Mouse (Mus musculus) c-Kit-negative CD71-positive TER-119-positive erythroid progenitor cells, embryonic 14.5 days (primary cell): ENCODE data around the gene Ak1.
A peak's percentile ranks its signal among the peaks of the same experiment; 100 is the strongest.

Source experiments
- DNase-seq: peaks from one replicate; pipeline ENCODE4 v3.0.0-alpha.2; 2013; ENCODE audit warnings: low read depth, low spot score

The Ak1 gene

DNA sequence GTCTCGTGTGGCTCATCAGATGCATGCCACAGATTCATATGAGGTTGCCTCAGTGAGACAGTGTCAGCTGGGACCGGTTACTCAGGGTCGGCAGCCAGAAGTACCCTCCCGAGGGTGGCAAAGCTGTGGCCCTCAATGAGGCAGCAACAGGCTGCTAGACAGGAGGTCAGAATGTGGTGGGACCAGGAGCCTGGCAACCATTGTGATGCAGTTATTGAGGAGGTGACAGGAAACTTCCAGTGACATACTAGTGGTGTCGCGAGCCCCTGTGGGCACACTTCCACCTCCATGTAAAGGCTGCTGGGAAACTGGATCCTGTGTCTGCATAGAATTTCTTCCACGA, at the start of gene Ak1:
Ak1 (plus strand) TSS at position 242 of the 343 bp plus-strand sequence.
- DNase-seq: no peak

- DNase-seq: no peak
Observed at GRCm38 (mm10) chr2:32572196-32572595, 49.4 kb upstream of the Ak1 start.

DNA sequence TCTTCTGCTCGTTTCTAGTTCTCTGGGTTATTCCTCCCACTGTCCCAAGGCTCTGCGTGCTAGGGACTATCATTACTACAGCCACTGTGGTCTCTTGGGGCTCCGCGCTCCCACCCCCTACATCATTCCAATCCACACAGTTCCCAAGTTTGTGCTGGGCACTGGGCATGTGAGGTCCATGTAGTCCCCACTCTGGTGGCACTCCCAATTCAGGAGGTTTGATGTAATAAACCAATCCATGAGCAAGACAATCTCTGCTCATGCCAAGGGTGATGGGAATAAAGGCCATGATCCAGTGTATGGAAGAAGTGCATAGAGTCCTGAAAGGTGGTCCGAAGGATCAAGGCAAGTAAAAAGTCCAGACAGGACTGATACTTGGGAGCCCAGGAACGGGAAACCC, 47.1 kb upstream of the Ak1 start, which contains the start of gene Pip5kl1:
Pip5kl1 (plus strand) TSS at position 301 of the 400 bp plus-strand sequence.
- DNase-seq: no peak

GRCm38 (mm10) chr2:32574901-32575585, 46.5 kb upstream of the Ak1 start:
- DNase-seq: no peak

- no peak for DNase-seq
Observed at GRCm38 (mm10) chr2:32575586-32576160, 45.9 kb upstream of the Ak1 start, which contains the start of gene 9430097D07Rik. Gene 9430097D07Rik, minus strand, starts transcription at chr2:32575684.

- no peak for DNase-seq
Observed at GRCm38 (mm10) chr2:32576532-32576931, 45.0 kb upstream of the Ak1 start.

GRCm38 (mm10) chr2:32578146-32579046, 43.2 kb upstream of the Ak1 start:
- DNase-seq: no peak

GRCm38 (mm10) chr2:32581450-32582095, 40.0 kb upstream of the Ak1 start:
- no peak for DNase-seq

DNA sequence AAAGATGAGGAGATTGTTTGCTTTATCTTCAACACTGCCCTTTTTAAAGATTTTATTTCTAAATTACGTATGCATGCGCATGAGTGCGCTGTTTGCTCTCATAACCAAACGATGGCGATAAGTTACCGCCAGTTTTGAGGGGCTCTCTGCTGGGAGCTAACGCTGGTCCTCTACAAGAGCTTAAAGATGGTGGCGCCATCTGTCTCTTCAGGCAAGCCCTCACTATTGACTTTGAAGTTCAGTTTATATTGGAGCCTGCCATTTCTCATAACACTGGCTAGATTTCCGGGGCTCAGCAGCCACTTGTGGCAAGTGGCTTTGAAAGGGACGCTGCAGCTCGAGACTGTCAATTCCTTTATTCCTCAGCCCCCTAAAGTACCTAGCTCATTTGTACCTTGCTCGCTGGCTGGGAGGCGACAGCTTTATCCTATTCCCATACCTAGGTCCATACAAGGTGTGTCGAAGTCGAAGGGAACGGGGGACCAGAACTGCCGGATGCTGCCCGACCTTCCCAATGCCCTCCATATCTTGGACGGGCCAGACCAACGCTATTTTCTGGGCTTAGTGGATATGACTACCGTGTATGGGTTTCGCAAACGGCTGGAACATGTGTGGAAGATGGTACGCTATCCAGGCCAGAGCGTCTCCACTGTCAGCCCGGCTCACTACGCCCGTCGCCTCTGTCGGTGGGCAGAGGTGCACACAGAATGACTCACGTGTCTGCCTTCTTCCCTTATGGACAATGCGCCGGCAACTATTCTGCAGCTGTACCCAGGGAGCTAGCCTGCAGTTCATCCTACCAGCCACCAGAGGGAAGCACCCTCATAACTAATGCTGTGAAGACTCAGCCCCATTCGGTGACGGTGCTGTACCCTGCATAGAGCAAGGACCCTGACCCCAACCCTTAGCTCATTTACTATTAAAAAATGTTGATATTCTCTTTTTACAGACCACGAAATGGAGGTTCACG, 38.4 kb upstream of the Ak1 start:
- no peak for DNase-seq

- DNase-seq: no peak
Observed at GRCm38 (mm10) chr2:32585149-32585714, 36.3 kb upstream of the Ak1 start.

- DNase-seq: peak; percentile 52
Observed at GRCm38 (mm10) chr2:32586871-32587351, 34.6 kb upstream of the Ak1 start, which contains the start of gene St6galnac4. Gene St6galnac4, plus strand, starts transcription at chr2:32587095.

DNA sequence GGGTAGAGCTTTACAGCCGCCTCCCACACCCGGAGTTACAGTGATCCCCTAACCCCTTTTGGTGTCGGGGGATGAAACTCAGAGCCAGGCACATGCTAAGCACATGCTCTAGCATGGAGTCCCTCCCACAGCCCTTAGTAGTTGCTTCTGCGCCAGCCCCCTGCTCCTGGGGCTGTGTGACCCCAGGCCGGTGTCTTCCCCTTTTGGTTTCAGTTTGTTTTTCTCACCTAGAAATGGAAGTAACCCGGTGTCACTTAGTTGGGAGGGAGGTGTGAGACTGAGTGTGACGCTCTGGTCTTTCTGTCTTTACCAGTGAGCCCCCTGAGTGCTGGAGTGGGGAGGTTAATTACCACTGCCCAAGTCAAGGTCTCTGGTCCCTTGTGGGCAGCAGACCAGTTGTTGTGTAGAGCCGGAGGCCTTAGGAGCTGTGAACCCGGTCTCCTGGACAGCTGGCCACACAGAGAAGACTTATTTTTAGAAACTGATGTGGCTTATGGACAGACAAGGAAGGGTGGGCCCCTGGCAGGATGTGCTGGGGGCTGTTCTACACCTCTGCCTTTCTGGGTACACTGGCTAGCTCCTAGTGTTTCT, 33.7 kb upstream of the Ak1 start:
- no peak for DNase-seq

DNA sequence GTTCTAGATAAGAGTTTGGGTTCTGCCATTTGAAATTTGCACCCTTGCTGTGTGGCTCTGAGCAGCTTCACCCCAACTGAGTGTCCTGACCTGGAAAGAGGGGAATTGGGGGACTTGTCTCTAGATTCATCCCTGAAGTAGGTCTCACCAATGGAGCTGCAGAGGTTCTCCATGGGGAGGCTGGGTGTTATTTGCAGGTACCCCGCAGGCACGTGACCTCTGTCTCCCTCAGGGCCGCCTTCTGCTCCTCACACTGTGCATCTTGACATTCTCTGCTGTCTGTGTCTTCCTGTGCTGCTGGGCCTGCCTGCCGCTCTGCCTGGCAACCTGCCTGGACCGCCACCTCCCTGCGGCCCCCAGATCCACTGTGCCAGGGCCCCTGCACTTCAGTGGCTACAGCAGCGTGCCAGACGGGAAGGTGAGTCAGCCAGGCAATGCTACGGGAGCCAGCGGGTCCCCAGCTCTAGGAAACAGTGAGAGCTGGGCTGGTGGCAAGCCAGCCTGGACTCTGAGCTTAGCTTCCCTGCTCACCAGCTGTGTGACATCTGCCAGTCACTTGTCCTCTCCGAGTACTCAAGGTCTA, 32.3 kb upstream of the Ak1 start:
- no peak for DNase-seq

GRCm38 (mm10) chr2:32590224-32590623, 31.3 kb upstream of the Ak1 start:
- DNase-seq: no peak

DNA sequence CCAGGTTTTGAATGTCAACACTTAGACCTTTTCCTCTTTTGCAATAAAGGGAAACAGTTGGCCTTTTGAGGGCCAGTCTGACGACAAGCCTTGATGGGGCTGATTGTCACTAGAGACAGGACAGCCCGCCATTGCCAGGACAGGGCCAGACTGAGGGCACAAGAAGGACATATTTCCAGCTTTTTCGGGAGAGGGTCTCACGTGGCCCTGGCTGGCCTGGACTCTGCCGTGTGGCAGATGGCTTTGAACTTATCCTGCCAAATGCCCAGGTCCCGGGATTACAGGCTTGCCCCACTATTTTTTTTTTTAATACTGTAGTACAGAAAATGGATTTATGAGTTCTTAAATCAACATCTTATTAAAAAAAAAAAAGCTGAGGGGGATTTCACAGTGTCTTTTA, 30.3 kb upstream of the Ak1 start:
- no peak for DNase-seq

- DNase-seq: no peak
Observed at GRCm38 (mm10) chr2:32596725-32597124, 24.8 kb upstream of the Ak1 start.

- DNase-seq: no peak
Observed at GRCm38 (mm10) chr2:32597248-32597647, 24.3 kb upstream of the Ak1 start.

- DNase-seq: no peak
Observed at GRCm38 (mm10) chr2:32597699-32598098, 23.9 kb upstream of the Ak1 start.

DNA sequence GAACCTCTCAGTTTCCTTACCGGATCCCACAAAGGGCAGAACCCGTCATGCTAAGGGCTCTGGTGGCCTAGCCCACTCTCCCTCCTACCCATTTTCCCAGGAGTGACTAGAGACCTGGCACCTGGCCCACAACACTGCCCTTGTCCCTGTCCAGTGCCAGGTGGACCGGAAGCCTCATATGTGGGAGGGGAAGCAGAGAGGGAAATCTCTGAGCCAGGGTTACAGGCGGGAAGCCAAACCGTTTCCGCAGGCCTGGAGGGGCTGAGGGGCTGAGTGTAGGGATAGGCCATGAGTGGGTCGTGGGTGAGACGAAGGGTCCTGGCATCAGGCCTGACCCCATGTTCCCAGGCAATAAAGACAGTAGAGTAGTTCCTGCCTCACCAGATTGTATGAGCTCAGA, 23.1 kb upstream of the Ak1 start:
- no peak for DNase-seq
